Mouse (Mus musculus): ENCODE data around the gene Tex2. TPM values are rescaled to one million over a fixed set of nuclear protein-coding genes. Genes with fewer than 3 reads are reported as not detected.

Gene Tex2
- polyA plus RNA-seq, 1 experiment from 2014 or later: 32.1 TPM

GRCm38 (mm10) chr11:106571026-106571983 is 41.9 kb downstream of the Tex2 start:
- Histone ChIP-seq H3K27me3 (replicated peaks) (no peaks in the 10 kb centered on the region), H3K36me3 (replicated peaks) (peaks cover 6% of the 10 kb centered on the region), H3K4me1 (peaks cover 23% of the 10 kb centered on the region), H3K4me2 (no peak overlapping the region), H3K9me3 (no peaks in the 10 kb centered on the region), H3K27ac (no peak overlapping the region), H3K4me3 (no peak overlapping the region), H3K9ac (no peak overlapping the region)
- no peak for ATAC-seq (replicated peaks)
- 69% methylated on average over 11 of the region's 11 CpGs for WGBS

- H3K9me3 ChIP-seq: no peaks in the 10 kb centered on the region
These were observed 44.8 kb downstream of the Tex2 start for GRCm38 (mm10) chr11:106568329-106568960.

GRCm38 (mm10) chr11:106566040-106566785 is 47.0 kb downstream of the Tex2 start:
- no peaks in the 10 kb centered on the region for H3K9me3 ChIP-seq
- H3K4me3 ChIP-seq: no peak overlapping the region
- no peaks in the 10 kb centered on the region for H3K27me3 ChIP-seq (replicated peaks)
- 95% methylated on average over 8 of the region's 8 CpGs for WGBS
- no peak overlapping the region for H3K4me2 ChIP-seq
- H3K9ac ChIP-seq: no peak overlapping the region
- peaks cover 9% of the 10 kb centered on the region for H3K36me3 ChIP-seq (replicated peaks)
- no peaks in the 10 kb centered on the region for H3K4me1 ChIP-seq
- no peak for ATAC-seq (replicated peaks)
- H3K27ac ChIP-seq: no peak overlapping the region

More at GRCm38 (mm10) chr11:106568329-106568960, 44.8 kb downstream of the Tex2 start:
- no peak overlapping the region for H3K4me2 ChIP-seq
- H3K9ac ChIP-seq: no peak overlapping the region
- H3K27ac ChIP-seq: no peak overlapping the region
- H3K27me3 ChIP-seq (replicated peaks): no peaks in the 10 kb centered on the region
- H3K4me1 ChIP-seq: peaks cover 20% of the 10 kb centered on the region
- 57% methylated on average over 14 of the region's 14 CpGs for WGBS
- ATAC-seq (replicated peaks): no peak
- H3K4me3 ChIP-seq: no peak overlapping the region
- H3K36me3 ChIP-seq (replicated peaks): peaks cover 9% of the 10 kb centered on the region

GRCm38 (mm10) chr11:106564261-106564660 is 49.0 kb downstream of the Tex2 start:
- Histone ChIP-seq H3K9ac (no peak overlapping the region), H3K4me2 (no peak overlapping the region), H3K27me3 (replicated peaks) (no peaks in the 10 kb centered on the region), H3K4me1 (no peaks in the 10 kb centered on the region), H3K36me3 (replicated peaks) (peaks cover 9% of the 10 kb centered on the region), H3K27ac (no peak overlapping the region), H3K4me3 (no peak overlapping the region), H3K9me3 (no peaks in the 10 kb centered on the region)
- 81% methylated on average over 12 of the region's 12 CpGs for WGBS
- no peak for ATAC-seq (replicated peaks)

- no peak overlapping the region for H3K27ac ChIP-seq
- H3K4me1 ChIP-seq: no peaks in the 10 kb centered on the region
- H3K9ac ChIP-seq: no peak overlapping the region
- no peak for ATAC-seq (replicated peaks)
- no peaks in the 10 kb centered on the region for H3K27me3 ChIP-seq (replicated peaks)
- H3K36me3 ChIP-seq (replicated peaks): peaks cover 9% of the 10 kb centered on the region
- H3K4me2 ChIP-seq: no peak overlapping the region
- WGBS: 82% methylated on average over 4 of the region's 4 CpGs
- H3K9me3 ChIP-seq: no peaks in the 10 kb centered on the region
- H3K4me3 ChIP-seq: no peak overlapping the region
These were observed 50.5 kb downstream of the Tex2 start for GRCm38 (mm10) chr11:106562707-106563106.

- 89% methylated on average over 7 of the region's 7 CpGs for WGBS
- H3K9ac ChIP-seq: no peak overlapping the region
- no peak for ATAC-seq (replicated peaks)
- H3K4me1 ChIP-seq: peaks cover 8% of the 10 kb centered on the region; the same call in 1 of the 2 replicates
- no peaks in the 10 kb centered on the region for H3K9me3 ChIP-seq
- no peak overlapping the region for H3K4me3 ChIP-seq
- no peaks in the 10 kb centered on the region for H3K36me3 ChIP-seq (replicated peaks)
- H3K4me2 ChIP-seq: no peak overlapping the region
- no peaks in the 10 kb centered on the region for H3K27me3 ChIP-seq (replicated peaks)
- H3K27ac ChIP-seq: no peak overlapping the region
These were observed 53.5 kb downstream of the Tex2 start for GRCm38 (mm10) chr11:106559773-106560172.

GRCm38 (mm10) chr11:106558008-106558407 is 55.2 kb downstream of the Tex2 start:
- no peak overlapping the region for H3K4me3 ChIP-seq
- H3K9me3 ChIP-seq: no peaks in the 10 kb centered on the region
- no peak overlapping the region for H3K27ac ChIP-seq
- peaks cover 8% of the 10 kb centered on the region; the same call in 1 of the 2 replicates for H3K4me1 ChIP-seq
- 62% methylated on average over 4 of the region's 4 CpGs for WGBS
- ATAC-seq (replicated peaks): no peak
- no peaks in the 10 kb centered on the region for H3K36me3 ChIP-seq (replicated peaks)
- H3K9ac ChIP-seq: no peak overlapping the region
- H3K4me2 ChIP-seq: no peak overlapping the region
- H3K27me3 ChIP-seq (replicated peaks): no peaks in the 10 kb centered on the region

- no peak overlapping the region for H3K4me2 ChIP-seq
- H3K9me3 ChIP-seq: no peaks in the 10 kb centered on the region
- H3K36me3 ChIP-seq (replicated peaks): no peaks in the 10 kb centered on the region
- WGBS: 83% methylated on average over 7 of the region's 7 CpGs
- H3K4me1 ChIP-seq: peaks cover 8% of the 10 kb centered on the region; the same call in 1 of the 2 replicates
- no peak overlapping the region for H3K27ac ChIP-seq
- no peak for ATAC-seq (replicated peaks)
- H3K9ac ChIP-seq: no peak overlapping the region
- H3K27me3 ChIP-seq (replicated peaks): no peaks in the 10 kb centered on the region
- no peak overlapping the region for H3K4me3 ChIP-seq
These were observed 55.8 kb downstream of the Tex2 start for GRCm38 (mm10) chr11:106557398-106557797.

GRCm38 (mm10) chr11:106556689-106557088 is 56.5 kb downstream of the Tex2 start:
- H3K27ac ChIP-seq: no peak overlapping the region
- no peak overlapping the region for H3K9ac ChIP-seq
- H3K4me2 ChIP-seq: no peak overlapping the region
- no peaks in the 10 kb centered on the region for H3K9me3 ChIP-seq
- H3K27me3 ChIP-seq (replicated peaks): no peaks in the 10 kb centered on the region
- no peaks in the 10 kb centered on the region for H3K36me3 ChIP-seq (replicated peaks)
- WGBS: 78% methylated on average over 4 of the region's 4 CpGs
- peaks cover 8% of the 10 kb centered on the region; the same call in 1 of the 2 replicates for H3K4me1 ChIP-seq
- no peak overlapping the region for H3K4me3 ChIP-seq
- no peak for ATAC-seq (replicated peaks)

- H3K9ac ChIP-seq: no peak overlapping the region
- H3K27ac ChIP-seq: no peak overlapping the region
- ATAC-seq (replicated peaks): no peak
- no peaks in the 10 kb centered on the region for H3K36me3 ChIP-seq (replicated peaks)
- WGBS: 53% methylated on average over 10 of the region's 10 CpGs
- H3K4me2 ChIP-seq: no peak overlapping the region
- no peak overlapping the region for H3K4me3 ChIP-seq
- H3K27me3 ChIP-seq (replicated peaks): no peaks in the 10 kb centered on the region
- H3K4me1 ChIP-seq: peaks cover 8% of the 10 kb centered on the region; the same call in 1 of the 2 replicates
- no peaks in the 10 kb centered on the region for H3K9me3 ChIP-seq
These were observed 57.2 kb downstream of the Tex2 start for GRCm38 (mm10) chr11:106555805-106556615.

- H3K9me3 ChIP-seq: no peaks in the 10 kb centered on the region
- 86% methylated on average over 4 of the region's 4 CpGs for WGBS
- no peak overlapping the region for H3K4me3 ChIP-seq
- no peak overlapping the region for H3K9ac ChIP-seq
- H3K4me1 ChIP-seq: no peaks in the 10 kb centered on the region
- no peaks in the 10 kb centered on the region for H3K27me3 ChIP-seq (replicated peaks)
- no peaks in the 10 kb centered on the region; the same call in 1 of the 2 replicates for H3K36me3 ChIP-seq (replicated peaks)
- H3K4me2 ChIP-seq: no peak overlapping the region
- ATAC-seq (replicated peaks): no peak
- H3K27ac ChIP-seq: no peak overlapping the region
These were observed 62.8 kb downstream of the Tex2 start for GRCm38 (mm10) chr11:106550398-106550797.
